Mouse (Mus musculus) intestine, embryonic 14.5 days (tissue): ENCODE data around the gene Ppp1r9a. TPM values are rescaled to one million over a fixed set of nuclear protein-coding genes. Genes with fewer than 3 reads are reported as not detected.

ENCODE experiments used
- ATAC-seq: fragments of 200-750 bp; cut with Nextera tagmentation; replicated peaks from 2 replicates; pipeline ENCODE4 v1.8.0; 2017; ENCODE audit warnings: low read depth, moderate number of reproducible peaks, moderate TSS enrichment, moderate library complexity; ENCODE audit not compliant: low FRiP score, low TSS enrichment
- DNase-seq: peaks from one replicate; pipeline ENCODE4 v3.0.0-alpha.2; 2018; ENCODE audit warnings: low spot score
- H3K27ac ChIP-seq: fragments of 300-500 bp; sonication (generic); 2 replicates; pipeline ENCODE4 v1.5.1; 2014; ENCODE audit warnings: low read depth, mild to moderate bottlenecking, control low read depth
- H3K27me3 ChIP-seq: fragments of 300-500 bp; sonication (generic); replicated peaks from 2 replicates; pipeline ENCODE4 v1.6.1; 2014; ENCODE audit warnings: low read length, control low read depth; ENCODE audit not compliant: control insufficient read depth, insufficient read depth
- H3K36me3 ChIP-seq: fragments of 300-500 bp; sonication (generic); 2 replicates; pipeline ENCODE4 v1.6.1; 2014; ENCODE audit warnings: low read length, control low read depth; ENCODE audit not compliant: control insufficient read depth, insufficient read depth
- H3K4me1 ChIP-seq: fragments of 300-500 bp; sonication (generic); replicated peaks from 2 replicates; pipeline ENCODE4 v1.6.1; 2014; ENCODE audit warnings: low read length, control low read depth, mixed read lengths; ENCODE audit not compliant: control insufficient read depth, insufficient read depth
- H3K4me2 ChIP-seq: fragments of 300-500 bp; sonication (generic); 2 replicates; pipeline ENCODE4 v1.6.1; 2014; ENCODE audit warnings: low read length
- H3K4me3 ChIP-seq: fragments of 300-500 bp; sonication (generic); 2 replicates; pipeline ENCODE4 v1.5.1; 2014; ENCODE audit warnings: low read depth, low read length, control low read depth, mixed read lengths
- H3K9ac ChIP-seq: fragments of 300-500 bp; sonication (generic); 2 replicates; pipeline ENCODE4 v1.6.1; 2014; ENCODE audit warnings: mild to moderate bottlenecking, low read length
- H3K9me3 ChIP-seq: fragments of 300-500 bp; sonication (generic); 2 replicates; pipeline ENCODE4 v1.6.1; 2016; ENCODE audit warnings: low read length, control low read depth; ENCODE audit not compliant: control insufficient read depth
- WGBS: fragments of 180-500 bp; shearing (Covaris S2); extraction: QIAGEN DNeasy Blood & Tissue Kit; methylation state at CpG from one replicate; pipeline ENCODE4 v1.1.7; 2014; 5-methylcytosine and 5-hydroxymethylcytosine counted together
- polyA plus RNA-seq: library from polyadenylated mRNA; unstranded; fragments of >200 nt; fragmentation: Nextera tagmentation; extraction: Ambion mirVana; gene quantifications from 2 replicates; pipeline ENCODE4 v1.2.1, GENCODE M21; 2014

Gene Ppp1r9a
- polyA plus RNA-seq, 1 experiment from 2014 or later, result 22.7 TPM

GRCm38 (mm10) chr6:5099842-5100241 is 197.1 kb downstream of the Ppp1r9a start:
- Histone ChIP-seq H3K4me2 (no peak overlapping the region), H3K9me3 (no peaks in the 10 kb centered on the region), H3K27ac (no peak overlapping the region), H3K36me3 (no peaks in the 10 kb centered on the region), H3K4me1 (peaks cover 11% of the 10 kb centered on the region), H3K4me3 (no peak overlapping the region), H3K9ac (no peak overlapping the region), H3K27me3 (no peaks in the 10 kb centered on the region)
- no peak for ATAC-seq
- WGBS, result 44% methylated on average over 8 of the region's 8 CpGs
- DNase-seq, result peak; percentile 35

- Histone ChIP-seq H3K27me3 (no peaks in the 10 kb centered on the region), H3K4me3 (no peak overlapping the region), H3K9me3 (no peaks in the 10 kb centered on the region), H3K4me2 (no peak overlapping the region), H3K9ac (no peak overlapping the region), H3K4me1 (peaks cover 11% of the 10 kb centered on the region), H3K27ac (no peak overlapping the region), H3K36me3 (no peaks in the 10 kb centered on the region)
- DNase-seq, result peak; percentile 46
- ATAC-seq, result no peak
- WGBS, result 76% methylated on average over 10 of the region's 10 CpGs
Observed at GRCm38 (mm10) chr6:5100347-5100746, 197.6 kb downstream of the Ppp1r9a start.

- no peak overlapping the region for H3K27ac ChIP-seq
- ATAC-seq (no peak), DNase-seq (peak; percentile 49)
- no peak overlapping the region for H3K9ac ChIP-seq
- 37% methylated on average over 2 of the region's 2 CpGs for WGBS
- no peaks in the 10 kb centered on the region for H3K36me3 ChIP-seq
- H3K4me1 ChIP-seq, result peaks cover 11% of the 10 kb centered on the region
- H3K9me3 ChIP-seq, result no peaks in the 10 kb centered on the region
- no peak overlapping the region for H3K4me2 ChIP-seq
- no peaks in the 10 kb centered on the region for H3K27me3 ChIP-seq
- H3K4me3 ChIP-seq, result no peak overlapping the region
Observed at GRCm38 (mm10) chr6:5102741-5103140, 200.0 kb downstream of the Ppp1r9a start.

- no peak overlapping the region for H3K27ac ChIP-seq
- no peaks in the 10 kb centered on the region for H3K27me3 ChIP-seq
- no peak overlapping the region for H3K4me3 ChIP-seq
- WGBS, result 46% methylated on average over 6 of the region's 6 CpGs
- H3K4me2 ChIP-seq, result no peak overlapping the region
- no peak for ATAC-seq
- peaks cover 14% of the 10 kb centered on the region for H3K4me1 ChIP-seq
- DNase-seq, result no peak
- no peak overlapping the region for H3K9ac ChIP-seq
- no peaks in the 10 kb centered on the region for H3K36me3 ChIP-seq
- no peaks in the 10 kb centered on the region for H3K9me3 ChIP-seq
Observed at GRCm38 (mm10) chr6:5103769-5104168, 201.1 kb downstream of the Ppp1r9a start.

- DNase-seq (no peak), ATAC-seq (no peak)
- Histone ChIP-seq H3K9ac (no peak overlapping the region), H3K4me2 (no peak overlapping the region), H3K36me3 (no peaks in the 10 kb centered on the region), H3K27me3 (no peaks in the 10 kb centered on the region), H3K4me3 (no peak overlapping the region), H3K9me3 (no peaks in the 10 kb centered on the region), H3K4me1 (peaks cover 13% of the 10 kb centered on the region), H3K27ac (no peak overlapping the region)
- WGBS, result 77% methylated on average over 7 of the region's 7 CpGs
Observed at GRCm38 (mm10) chr6:5104238-5104637, 201.5 kb downstream of the Ppp1r9a start.

- Histone ChIP-seq H3K27me3 (no peaks in the 10 kb centered on the region), H3K4me2 (no peak overlapping the region), H3K36me3 (no peaks in the 10 kb centered on the region), H3K4me3 (no peak overlapping the region), H3K9ac (no peak overlapping the region), H3K27ac (no peak overlapping the region), H3K4me1 (peaks cover 24% of the 10 kb centered on the region), H3K9me3 (no peaks in the 10 kb centered on the region)
- ATAC-seq, result no peak
- peak; percentile 33 for DNase-seq
- WGBS, result 60% methylated on average over 3 of the region's 3 CpGs
Observed at GRCm38 (mm10) chr6:5108494-5108893, 205.8 kb downstream of the Ppp1r9a start.

- no peak overlapping the region for H3K9ac ChIP-seq
Observed at GRCm38 (mm10) chr6:5109925-5110714, 207.4 kb downstream of the Ppp1r9a start.

GRCm38 (mm10) chr6:5110715-5111048 is 208.0 kb downstream of the Ppp1r9a start:
- no peak overlapping the region for H3K9ac ChIP-seq
- ATAC-seq (no peak), DNase-seq (peak; percentile 43)
- H3K27ac ChIP-seq, result no peak overlapping the region
- no peak overlapping the region for H3K4me2 ChIP-seq
- H3K36me3 ChIP-seq, result peaks cover 6% of the 10 kb centered on the region; the same call in 1 of the 2 replicates
- WGBS, result 28% methylated on average over 3 of the region's 3 CpGs
- no peak overlapping the region for H3K4me3 ChIP-seq
- no peaks in the 10 kb centered on the region for H3K9me3 ChIP-seq
- peaks cover 26% of the 10 kb centered on the region for H3K4me1 ChIP-seq
- H3K27me3 ChIP-seq, result no peaks in the 10 kb centered on the region

More at GRCm38 (mm10) chr6:5109925-5110714, 207.4 kb downstream of the Ppp1r9a start:
- no peaks in the 10 kb centered on the region for H3K9me3 ChIP-seq
- H3K27ac ChIP-seq, result peak overlapping the region; percentile 3; the same call in 1 of the 2 replicates
- H3K4me3 ChIP-seq, result peak overlapping the region; percentile 30
- peak overlapping the region; percentile 54 for H3K4me2 ChIP-seq
- no peaks in the 10 kb centered on the region for H3K27me3 ChIP-seq
- peaks cover 26% of the 10 kb centered on the region for H3K4me1 ChIP-seq
- DNase-seq (peak; percentile 92), ATAC-seq (peak; percentile 91)
- 7% methylated on average over 18 of the region's 18 CpGs for WGBS
- H3K36me3 ChIP-seq, result peaks cover 2% of the 10 kb centered on the region; the same call in 1 of the 2 replicates

GRCm38 (mm10) chr6:5113103-5113502 is 210.4 kb downstream of the Ppp1r9a start:
- H3K27me3 ChIP-seq, result no peaks in the 10 kb centered on the region
- DNase-seq, result peak; percentile 42

More at GRCm38 (mm10) chr6:5113103-5113502, 210.4 kb downstream of the Ppp1r9a start:
- H3K36me3 ChIP-seq, result peaks cover 16% of the 10 kb centered on the region
- H3K4me2 ChIP-seq, result no peak overlapping the region
- H3K4me3 ChIP-seq, result no peak overlapping the region
- ATAC-seq, result no peak
- no peak overlapping the region for H3K9ac ChIP-seq
- no peak overlapping the region for H3K27ac ChIP-seq
- peaks cover 24% of the 10 kb centered on the region for H3K4me1 ChIP-seq
- WGBS, result 20% methylated on average over 8 of the region's 8 CpGs
- no peaks in the 10 kb centered on the region for H3K9me3 ChIP-seq
